9 mouse cellular contexts compared by ENCODE assay signal in genomic region chr6:96112854-96113253, GRCm38 (mm10). TPM values are rescaled to one million over a fixed set of nuclear protein-coding genes. Genes with fewer than 3 reads are reported as not detected.
DNase-seq lines count a peak whose midpoint lies in the region; ATAC-seq and TF ChIP-seq lines count a peak whose summit lies in the region.
"Had no signal": no experiment of that assay in that cellular context is flagged by ENCODE, and none has a peak within 500 bp of the region (broad histone marks: within the 10 kb centered on the region; RNA-seq: fewer than 3 reads in every experiment).

Gene Fam19a1, plus strand, starts transcription at chr6:96113154.

- H3K4me1 ChIP-seq in kidney, postnatal 0 days (replicated peaks; ENCODE audit: insufficient read depth, low read length) = peaks cover 6% of the 10 kb centered on the region
- H3K4me1 ChIP-seq in embryonic facial prominence, embryonic 13.5 days = peaks cover 13% of the 10 kb centered on the region
- H3K4me1 ChIP-seq in hindbrain, embryonic 16.5 days (ENCODE audit: control insufficient read depth, insufficient read depth, low read depth, low read length) = no peaks in the 10 kb centered on the region; the same call in none of the 2 replicates
- H3K4me1 ChIP-seq in midbrain, embryonic 14.5 days (ENCODE audit: control insufficient read depth, insufficient read depth, low read length) = peaks cover 18% of the 10 kb centered on the region
- no peaks in the 10 kb centered on the region for H3K4me1 ChIP-seq in liver, embryonic 12.5 days

- TF ChIP-seq CTCF in kidney, postnatal 0 days (IDR thresholded peaks at IDR 0.05; ENCODE audit: low read depth) = no peak

- H3K36me3 ChIP-seq in kidney, postnatal 0 days (ENCODE audit: insufficient read depth, low read length) = no peaks in the 10 kb centered on the region
- no peaks in the 10 kb centered on the region for H3K36me3 ChIP-seq in embryonic facial prominence, embryonic 13.5 days
- no peaks in the 10 kb centered on the region for H3K36me3 ChIP-seq in hindbrain, embryonic 16.5 days (ENCODE audit: control insufficient read depth, insufficient read depth, low read length)
- no peaks in the 10 kb centered on the region for H3K36me3 ChIP-seq in midbrain, embryonic 14.5 days (ENCODE audit: control insufficient read depth, insufficient read depth, low read length)
- no peaks in the 10 kb centered on the region for H3K36me3 ChIP-seq in liver, embryonic 12.5 days

- WGBS in kidney, postnatal 0 days = 14% methylated on average over 6 of the region's 6 CpGs
- WGBS in embryonic facial prominence, embryonic 13.5 days = 21% methylated on average over 6 of the region's 6 CpGs
- whole genome bisulfite sequencing in hindbrain, embryonic 16.5 days = 33% methylated on average over 6 of the region's 6 CpGs
- WGBS in midbrain, embryonic 14.5 days = 43% methylated on average over 6 of the region's 6 CpGs
- 43% methylated on average over 6 of the region's 6 CpGs for WGBS in liver, embryonic 12.5 days (ENCODE audit: insufficient replicate concordance)

- H3K9me3 ChIP-seq in kidney, postnatal 0 days (replicated peaks; ENCODE audit: low read length) = no peaks in the 10 kb centered on the region
- H3K9me3 ChIP-seq in embryonic facial prominence, embryonic 13.5 days = no peaks in the 10 kb centered on the region
- no peaks in the 10 kb centered on the region for H3K9me3 ChIP-seq in hindbrain, embryonic 16.5 days (ENCODE audit: control insufficient read depth, low read length)
- no peaks in the 10 kb centered on the region for H3K9me3 ChIP-seq in midbrain, embryonic 14.5 days (ENCODE audit: control insufficient read depth, low read length)
- no peaks in the 10 kb centered on the region for H3K9me3 ChIP-seq in liver, embryonic 12.5 days (replicated peaks)

- ATAC-seq in kidney, postnatal 0 days (replicated peaks; ENCODE audit: low FRiP score, low read depth) = no peak
- no peak for ATAC-seq in embryonic facial prominence, embryonic 13.5 days (ENCODE audit: insufficient number of reproducible peaks, insufficient read depth, low FRiP score, low TSS enrichment, low read depth)
- no peak for ATAC-seq in hindbrain, embryonic 16.5 days
- ATAC-seq in midbrain, embryonic 14.5 days (ENCODE audit: low FRiP score, low TSS enrichment) = no peak
- ATAC-seq in liver, embryonic 12.5 days = no peak
- ATAC-seq: liver, postnatal 0 days had no signal

- H3K27ac ChIP-seq in kidney, postnatal 0 days = no peak within 1 kb of the TSS
- no peak within 1 kb of the TSS for H3K27ac ChIP-seq in embryonic facial prominence, embryonic 13.5 days
- no peak within 1 kb of the TSS for H3K27ac ChIP-seq in hindbrain, embryonic 16.5 days (ENCODE audit: low read depth, low read length)
- no peak within 1 kb of the TSS for H3K27ac ChIP-seq in midbrain, embryonic 14.5 days (replicated peaks; ENCODE audit: low read depth, low read length)
- no peak within 1 kb of the TSS for H3K27ac ChIP-seq in liver, embryonic 12.5 days

- H3K27me3 ChIP-seq in kidney, postnatal 0 days (ENCODE audit: insufficient read depth, low read length) = no peaks in the 10 kb centered on the region
- H3K27me3 ChIP-seq in embryonic facial prominence, embryonic 13.5 days = 0 out of 2 replicates have a peak, but pooled peaks cover 10% of the 10 kb centered on the region
- H3K27me3 ChIP-seq in hindbrain, embryonic 16.5 days (replicated peaks; ENCODE audit: control insufficient read depth, insufficient read depth, low read length) = no peaks in the 10 kb centered on the region
- no peaks in the 10 kb centered on the region for H3K27me3 ChIP-seq in midbrain, embryonic 14.5 days (ENCODE audit: control insufficient read depth, insufficient read depth, low read length)
- peaks cover 15% of the 10 kb centered on the region for H3K27me3 ChIP-seq in liver, embryonic 12.5 days (replicated peaks)

- H3K4me3 ChIP-seq in kidney, postnatal 0 days (replicated peaks; ENCODE audit: low read depth, low read length) = peak within 1 kb of the TSS; percentile 27
- peak within 1 kb of the TSS; percentile 16 for H3K4me3 ChIP-seq in embryonic facial prominence, embryonic 13.5 days
- H3K4me3 ChIP-seq in hindbrain, embryonic 16.5 days (ENCODE audit: low read length) = peak within 1 kb of the TSS; percentile 62
- peak within 1 kb of the TSS; percentile 59 for H3K4me3 ChIP-seq in midbrain, embryonic 14.5 days (replicated peaks; ENCODE audit: low read depth, low read length)
- H3K4me3 ChIP-seq in liver, embryonic 12.5 days = no peak within 1 kb of the TSS
- H3K4me3 ChIP-seq: erythroblast, embryonic 14.5 days had no signal

- H3K4me2 ChIP-seq in kidney, postnatal 0 days (ENCODE audit: low read length) = peak within 1 kb of the TSS; percentile 94
- H3K4me2 ChIP-seq in embryonic facial prominence, embryonic 13.5 days = peak within 1 kb of the TSS; percentile 45
- H3K4me2 ChIP-seq in hindbrain, embryonic 16.5 days (ENCODE audit: low read length) = peak within 1 kb of the TSS; percentile 96
- peak within 1 kb of the TSS; percentile 92 for H3K4me2 ChIP-seq in midbrain, embryonic 14.5 days (ENCODE audit: low read length)
- H3K4me2 ChIP-seq in liver, embryonic 12.5 days = no peak within 1 kb of the TSS

- peak; percentile 26 for DNase-seq in kidney, postnatal 0 days (ENCODE audit: low spot score)
- DNase-seq in kidney, postnatal 10 days = no peak
- no peak for DNase-seq in midbrain, embryonic 14.5 days
- DNase-seq in urinary bladder, postnatal 14 days (ENCODE audit: low spot score) = no peak
- DNase-seq: liver, postnatal 0 days had no signal

- 0 out of 2 replicates have a peak within 1 kb of the TSS, but pooled peaks have one; percentile 27 for H3K9ac ChIP-seq in kidney, postnatal 0 days (ENCODE audit: low read depth, low read length)
- H3K9ac ChIP-seq in embryonic facial prominence, embryonic 13.5 days = 0 out of 2 replicates have a peak within 1 kb of the TSS, but pooled peaks have one; percentile 0
- peak within 1 kb of the TSS; percentile 47 for H3K9ac ChIP-seq in hindbrain, embryonic 16.5 days (ENCODE audit: low read depth, low read length)
- H3K9ac ChIP-seq in midbrain, embryonic 14.5 days (replicated peaks; ENCODE audit: low read length) = peak within 1 kb of the TSS; percentile 3; the same call in 1 of the 2 replicates
- no peak within 1 kb of the TSS for H3K9ac ChIP-seq in liver, embryonic 12.5 days
- H3K9ac ChIP-seq: liver, postnatal 0 days had no signal

RNA-seq across cellular contexts. Expression of gene Fam19a1, which starts in this region (rescaled TPM):
- polyA plus RNA-seq in kidney, postnatal 0 days (2015; fragmentation: Nextera tagmentation; extraction: Ambion mirVana) = 3.6 and 3.8 TPM in 2 replicates
- 2.8 and 4.6 TPM in 2 replicates for polyA plus RNA-seq in embryonic facial prominence, embryonic 13.5 days (2015; fragmentation: Nextera tagmentation; extraction: Ambion mirVana)
- polyA plus RNA-seq in hindbrain, embryonic 16.5 days (2015; fragmentation: Nextera tagmentation; extraction: Ambion mirVana) = 19.8 and 24.8 TPM in 2 replicates
- polyA plus RNA-seq in midbrain, embryonic 14.5 days (2014; fragmentation: Nextera tagmentation; extraction: Ambion mirVana) = 21.5 and 25.3 TPM in 2 replicates
- polyA plus RNA-seq in liver, embryonic 12.5 days (2016; fragmentation: Nextera tagmentation; extraction: Ambion mirVana) = 0.05 and 0.33 TPM in 2 replicates
- polyA plus RNA-seq: erythroblast, embryonic 14.5 days; liver, postnatal 0 days had no signal
